Mouse (Mus musculus): ENCODE results near the gene Capn11. TPM values are rescaled to one million over a fixed set of nuclear protein-coding genes. Genes with fewer than 3 reads are reported as not detected.
A peak's percentile ranks its signal among the peaks of the same experiment; 100 is the strongest.

The Capn11 gene
- polyA plus RNA-seq, 1 experiment from 2014 or later: 0.17 TPM

DNA sequence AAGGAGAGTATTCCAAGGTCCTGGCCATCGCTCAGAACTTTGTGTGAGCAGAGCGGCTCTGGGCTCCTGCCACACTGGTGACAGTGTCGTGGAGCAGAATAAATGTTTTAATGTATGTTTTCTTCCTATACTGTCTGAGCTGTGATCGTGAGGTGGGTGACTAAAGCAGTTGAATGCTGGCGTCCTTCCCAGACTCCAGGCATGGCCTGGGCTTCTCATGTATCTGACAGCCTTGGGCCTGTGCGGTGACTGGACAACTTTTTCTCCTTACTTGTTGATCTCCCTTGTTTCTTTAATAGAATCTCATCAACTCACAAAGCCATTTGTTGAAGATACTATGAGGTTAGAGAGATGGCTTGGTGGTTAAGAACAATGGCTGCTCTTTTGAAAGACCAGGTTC is 39.2 kb upstream of the Capn11 start:
- peaks cover 4% of the 10 kb centered on the region; the same call in 1 of the 2 replicates for H3K36me3 ChIP-seq (ENCODE audit: control insufficient read depth, insufficient read depth, low read length)
- H3K9me3 ChIP-seq (ENCODE audit: control insufficient read depth, low read length): no peaks in the 10 kb centered on the region
- peaks cover 47% of the 10 kb centered on the region for H3K4me1 ChIP-seq (ENCODE audit: control insufficient read depth, insufficient read depth, low read length)
- H3K27ac ChIP-seq (ENCODE audit: low read length): peak overlapping the region; percentile 20; the same call in 1 of the 2 replicates
- no peak overlapping the region for H3K4me3 ChIP-seq (ENCODE audit: low read length)
- H3K4me2 ChIP-seq (ENCODE audit: low read depth, low read length): no peak overlapping the region
- 78% methylated on average over 6 of the region's 6 CpGs for WGBS
- H3K9ac ChIP-seq (ENCODE audit: low read depth, low read length): no peak overlapping the region
- no peak for ATAC-seq
- H3K27me3 ChIP-seq (replicated peaks; ENCODE audit: control insufficient read depth, insufficient read depth, low read length): no peaks in the 10 kb centered on the region

DNA sequence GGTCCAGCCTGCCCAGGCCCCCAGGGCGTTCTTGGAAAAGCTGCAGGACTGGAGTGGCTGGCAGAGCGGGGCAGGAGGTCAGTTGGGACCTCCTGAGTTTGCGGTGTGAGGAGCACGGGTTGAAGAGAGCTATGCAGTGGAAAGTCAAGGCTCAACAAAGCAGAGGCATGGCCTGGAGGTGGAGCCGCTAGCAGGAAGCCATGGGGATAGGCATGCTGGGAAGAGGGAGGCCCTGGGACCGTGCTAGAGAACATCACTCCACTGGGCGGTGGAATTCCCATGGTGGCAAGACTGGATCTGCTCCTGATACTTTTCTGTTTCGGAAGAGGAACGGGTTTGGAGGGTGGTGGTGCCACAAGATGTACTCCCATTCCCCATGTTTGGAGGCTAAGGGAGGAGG is 37.9 kb upstream of the Capn11 start:
- WGBS: 94% methylated on average over 9 of the region's 9 CpGs
- Histone ChIP-seq H3K4me3 (ENCODE audit: low read length) (no peak overlapping the region), H3K36me3 (ENCODE audit: control insufficient read depth, insufficient read depth, low read length) (peaks cover 4% of the 10 kb centered on the region; the same call in 1 of the 2 replicates), H3K4me2 (ENCODE audit: low read depth, low read length) (no peak overlapping the region), H3K4me1 (ENCODE audit: control insufficient read depth, insufficient read depth, low read length) (peaks cover 54% of the 10 kb centered on the region), H3K9ac (ENCODE audit: low read depth, low read length) (no peak overlapping the region), H3K27me3 (replicated peaks; ENCODE audit: control insufficient read depth, insufficient read depth, low read length) (no peaks in the 10 kb centered on the region), H3K9me3 (ENCODE audit: control insufficient read depth, low read length) (no peaks in the 10 kb centered on the region), H3K27ac (ENCODE audit: low read length) (no peak overlapping the region)
- ATAC-seq: no peak

DNA sequence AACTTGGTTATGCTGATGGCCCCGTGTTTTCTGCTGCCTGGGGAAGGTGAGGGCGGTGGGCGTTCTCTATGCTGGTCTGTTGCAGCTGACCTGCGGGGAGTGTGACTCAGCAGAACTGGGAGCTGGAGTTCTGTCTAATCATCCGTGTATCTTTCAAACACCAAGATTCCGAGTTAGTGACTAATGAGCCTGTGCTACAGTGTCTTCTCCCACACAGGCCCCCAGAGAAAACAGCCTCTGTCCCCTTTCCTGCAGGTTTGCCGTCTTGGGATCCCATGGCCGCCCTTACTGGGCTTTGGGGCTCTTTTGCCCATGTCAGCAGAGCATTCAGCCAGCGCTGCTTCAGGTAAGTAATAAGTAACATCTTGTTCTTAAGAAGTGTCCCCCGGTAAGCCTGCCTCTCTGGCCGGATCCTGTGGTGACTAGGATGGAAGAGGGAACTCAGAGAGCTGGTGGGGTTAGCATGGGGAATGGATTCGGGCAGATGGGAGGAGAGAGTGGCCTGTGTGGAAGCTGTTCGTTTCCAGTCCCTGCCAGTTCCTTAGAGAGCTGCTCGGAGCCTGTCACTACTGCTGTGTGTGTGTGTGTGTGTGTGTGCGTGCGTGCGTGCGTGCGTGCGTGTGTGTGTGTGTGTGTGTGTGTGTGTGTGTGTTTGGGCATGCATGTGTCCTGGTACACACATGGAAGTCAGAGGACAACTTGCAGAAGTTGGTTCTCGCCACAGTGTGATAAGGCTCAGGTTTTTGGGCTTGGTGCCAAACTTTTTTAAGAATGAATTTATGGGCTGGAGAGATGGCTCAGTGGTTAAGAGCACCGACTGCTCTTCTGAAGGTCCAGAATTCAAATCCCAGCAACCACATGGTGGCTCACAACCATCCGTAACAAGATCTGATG is 36.3 kb upstream of the Capn11 start:
- Histone ChIP-seq H3K27ac (ENCODE audit: low read length) (no peak overlapping the region), H3K27me3 (replicated peaks; ENCODE audit: control insufficient read depth, insufficient read depth, low read length) (no peaks in the 10 kb centered on the region), H3K4me2 (ENCODE audit: low read depth, low read length) (no peak overlapping the region), H3K4me1 (ENCODE audit: control insufficient read depth, insufficient read depth, low read length) (peaks cover 44% of the 10 kb centered on the region), H3K9me3 (ENCODE audit: control insufficient read depth, low read length) (no peaks in the 10 kb centered on the region), H3K36me3 (ENCODE audit: control insufficient read depth, insufficient read depth, low read length) (peaks cover 4% of the 10 kb centered on the region; the same call in 1 of the 2 replicates), H3K9ac (ENCODE audit: low read depth, low read length) (no peak overlapping the region), H3K4me3 (ENCODE audit: low read length) (no peak overlapping the region)
- no peak for ATAC-seq
- WGBS: 68% methylated on average over 23 of the region's 23 CpGs

DNA sequence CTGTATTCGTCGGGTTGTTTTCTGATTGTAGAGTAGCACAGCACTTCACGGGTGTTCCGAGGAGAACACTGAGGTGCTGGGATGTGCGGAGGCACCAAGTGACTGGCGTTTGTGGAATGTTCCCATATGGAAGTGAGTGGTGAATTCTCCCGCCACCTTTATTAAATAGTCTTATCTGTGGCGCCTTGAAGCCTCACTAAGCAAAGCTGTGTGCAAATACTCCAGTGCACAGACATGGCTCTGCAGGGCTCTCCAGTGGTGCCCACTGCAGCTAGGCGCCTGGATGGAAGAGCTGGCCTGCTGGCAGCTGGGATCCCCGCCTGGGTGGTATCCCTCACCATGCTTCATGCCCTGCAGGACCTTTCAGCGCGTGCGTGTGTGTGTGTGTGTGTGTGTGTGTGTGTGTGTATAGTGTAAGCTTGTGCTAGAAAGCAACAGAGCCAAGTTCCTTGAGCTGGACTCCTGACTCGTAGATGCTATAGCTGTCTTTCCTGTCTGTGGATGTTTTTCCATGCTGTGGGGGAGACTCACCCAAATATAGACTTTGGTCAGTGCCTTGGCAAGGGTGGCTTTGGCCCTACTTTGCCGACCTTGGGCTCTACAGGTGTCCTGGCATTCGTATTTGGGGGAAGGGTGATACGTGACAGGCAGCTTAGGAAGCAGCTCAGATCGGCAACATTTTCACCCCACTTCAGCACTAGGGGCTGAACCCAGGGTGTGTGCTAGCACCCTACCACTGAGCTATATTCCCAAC is 34.9 kb upstream of the Capn11 start:
- Histone ChIP-seq H3K36me3 (ENCODE audit: control insufficient read depth, insufficient read depth, low read length) (peaks cover 4% of the 10 kb centered on the region; the same call in 1 of the 2 replicates), H3K9me3 (ENCODE audit: control insufficient read depth, low read length) (no peaks in the 10 kb centered on the region), H3K4me3 (ENCODE audit: low read length) (no peak overlapping the region), H3K9ac (ENCODE audit: low read depth, low read length) (no peak overlapping the region), H3K27ac (ENCODE audit: low read length) (no peak overlapping the region), H3K4me2 (ENCODE audit: low read depth, low read length) (no peak overlapping the region), H3K4me1 (ENCODE audit: control insufficient read depth, insufficient read depth, low read length) (peaks cover 30% of the 10 kb centered on the region), H3K27me3 (replicated peaks; ENCODE audit: control insufficient read depth, insufficient read depth, low read length) (no peaks in the 10 kb centered on the region)
- 0 out of 2 replicates have a peak, but pooled peaks have one; percentile 5 for ATAC-seq
- WGBS: 60% methylated on average over 18 of the region's 18 CpGs

DNA sequence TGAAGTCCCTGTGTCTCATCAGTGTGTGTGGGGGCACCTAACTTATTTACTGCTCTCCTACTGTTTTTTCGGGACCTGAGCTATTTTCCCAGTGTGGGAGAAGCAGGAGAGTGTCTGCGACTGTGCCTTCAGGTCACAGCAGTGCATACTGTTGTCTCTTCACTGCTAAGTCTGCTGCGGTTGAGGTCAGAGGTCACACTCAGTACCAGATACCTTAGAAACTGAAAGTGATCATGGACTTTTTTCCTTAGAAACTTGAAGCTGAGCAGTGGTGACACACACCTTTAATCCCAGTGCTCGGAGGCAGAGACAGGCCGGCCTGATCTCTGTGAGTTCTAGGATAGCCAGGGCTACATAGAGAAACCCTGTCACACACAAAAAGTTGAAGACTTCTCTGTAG is 33.0 kb upstream of the Capn11 start:
- no peaks in the 10 kb centered on the region for H3K27me3 ChIP-seq (replicated peaks; ENCODE audit: control insufficient read depth, insufficient read depth, low read length)
- no peak overlapping the region for H3K4me2 ChIP-seq (ENCODE audit: low read depth, low read length)
- 61% methylated on average over 5 of the region's 5 CpGs for WGBS
- H3K27ac ChIP-seq (ENCODE audit: low read length): no peak overlapping the region
- H3K9ac ChIP-seq (ENCODE audit: low read depth, low read length): no peak overlapping the region
- peaks cover 37% of the 10 kb centered on the region for H3K4me1 ChIP-seq (ENCODE audit: control insufficient read depth, insufficient read depth, low read length)
- H3K4me3 ChIP-seq (ENCODE audit: low read length): no peak overlapping the region
- H3K9me3 ChIP-seq (ENCODE audit: control insufficient read depth, low read length): no peaks in the 10 kb centered on the region
- H3K36me3 ChIP-seq (ENCODE audit: control insufficient read depth, insufficient read depth, low read length): peaks cover 4% of the 10 kb centered on the region; the same call in 1 of the 2 replicates
- no peak for ATAC-seq

DNA sequence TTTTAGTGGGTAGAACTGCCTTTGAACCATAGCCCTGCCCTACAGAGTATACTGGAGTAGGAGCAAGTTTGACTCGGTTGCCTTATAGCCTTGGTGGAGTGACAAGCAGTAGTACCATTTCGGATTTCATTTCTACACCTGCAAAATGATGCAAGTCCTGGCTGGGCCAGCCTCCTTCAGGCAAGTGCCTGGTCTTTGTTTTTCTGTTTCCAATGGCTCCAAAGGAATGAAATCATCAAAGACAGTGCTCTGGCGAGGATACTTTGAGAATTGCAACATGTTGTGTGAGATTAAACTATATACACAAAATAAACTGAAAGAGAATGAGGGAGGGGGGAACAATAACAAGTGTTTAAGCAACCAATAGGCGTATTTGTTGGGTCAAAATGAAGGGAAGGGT is 30.9 kb upstream of the Capn11 start:
- Histone ChIP-seq H3K4me1 (ENCODE audit: control insufficient read depth, insufficient read depth, low read length) (peaks cover 37% of the 10 kb centered on the region), H3K4me3 (ENCODE audit: low read length) (no peak overlapping the region), H3K9ac (ENCODE audit: low read depth, low read length) (no peak overlapping the region), H3K4me2 (ENCODE audit: low read depth, low read length) (no peak overlapping the region), H3K36me3 (ENCODE audit: control insufficient read depth, insufficient read depth, low read length) (no peaks in the 10 kb centered on the region), H3K27ac (ENCODE audit: low read length) (no peak overlapping the region), H3K27me3 (replicated peaks; ENCODE audit: control insufficient read depth, insufficient read depth, low read length) (no peaks in the 10 kb centered on the region), H3K9me3 (ENCODE audit: control insufficient read depth, low read length) (no peaks in the 10 kb centered on the region)
- no peak for ATAC-seq
- WGBS: 95% methylated on average over 4 of the region's 4 CpGs

DNA sequence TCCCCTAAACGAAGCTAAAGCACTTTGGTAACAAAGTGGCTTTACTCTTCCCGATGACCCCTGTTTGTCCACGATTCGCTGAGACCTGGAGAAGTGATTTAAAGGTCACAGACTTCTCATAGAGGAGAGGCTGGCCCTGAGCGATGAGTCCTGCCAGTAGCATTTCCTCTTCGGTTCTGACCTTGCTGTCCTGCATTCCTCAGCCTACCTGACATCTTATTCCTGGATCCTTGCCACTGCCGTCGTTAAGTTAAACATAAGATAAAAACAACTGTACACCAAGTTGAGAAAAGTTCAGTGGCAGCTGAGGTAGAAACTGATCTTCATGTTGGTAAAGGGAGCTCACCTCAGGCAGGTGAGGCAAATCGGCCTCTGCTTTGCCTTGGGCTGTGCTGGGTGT is 30.0 kb upstream of the Capn11 start:
- H3K4me2 ChIP-seq (ENCODE audit: low read depth, low read length): no peak overlapping the region
- 69% methylated on average over 9 of the region's 9 CpGs for WGBS

DNA sequence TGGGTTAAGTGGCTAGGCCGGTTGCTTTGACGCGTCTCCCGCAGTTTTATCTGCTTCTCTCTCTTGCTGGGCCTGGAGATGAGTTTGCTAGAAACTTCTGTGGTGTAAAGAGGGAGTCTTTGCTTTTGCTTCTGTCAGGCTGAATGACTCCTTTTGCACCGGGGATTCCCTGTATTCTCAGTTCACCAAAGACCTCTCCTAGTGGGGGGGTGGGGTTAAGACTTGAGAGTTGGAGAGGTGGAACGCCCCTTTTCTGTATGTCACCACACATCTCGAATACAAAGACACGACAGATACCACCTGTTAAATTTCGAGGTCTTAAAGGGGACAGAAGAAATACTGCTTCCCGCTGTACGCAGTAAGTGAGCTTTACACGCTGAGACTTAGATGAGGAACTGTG is 27.6 kb upstream of the Capn11 start, which contains the start of gene Tmem63b:
Gene Tmem63b (minus strand): TSS at position 190 of the 400 bp plus-strand sequence.
- H3K36me3 ChIP-seq (ENCODE audit: control insufficient read depth, insufficient read depth, low read length): no peaks in the 10 kb centered on the region
- WGBS: 3% methylated on average over 12 of the region's 12 CpGs
- H3K4me3 ChIP-seq (ENCODE audit: low read length): peak within 1 kb of the TSS; percentile 95
- H3K4me1 ChIP-seq (ENCODE audit: control insufficient read depth, insufficient read depth, low read length): peaks cover 25% of the 10 kb centered on the region
- no peaks in the 10 kb centered on the region for H3K9me3 ChIP-seq (ENCODE audit: control insufficient read depth, low read length)
- H3K9ac ChIP-seq (ENCODE audit: low read depth, low read length): peak within 1 kb of the TSS; percentile 94
- ATAC-seq: peak; percentile 22
- peak within 1 kb of the TSS; percentile 91 for H3K4me2 ChIP-seq (ENCODE audit: low read depth, low read length)
- H3K27me3 ChIP-seq (replicated peaks; ENCODE audit: control insufficient read depth, insufficient read depth, low read length): no peaks in the 10 kb centered on the region
- peak within 1 kb of the TSS; percentile 65 for H3K27ac ChIP-seq (ENCODE audit: low read length)

More for the DNA sequence above, 30.0 kb upstream of the Capn11 start:
- Histone ChIP-seq H3K9ac (ENCODE audit: low read depth, low read length) (no peak overlapping the region), H3K4me1 (ENCODE audit: control insufficient read depth, insufficient read depth, low read length) (peaks cover 40% of the 10 kb centered on the region), H3K27me3 (replicated peaks; ENCODE audit: control insufficient read depth, insufficient read depth, low read length) (no peaks in the 10 kb centered on the region), H3K9me3 (ENCODE audit: control insufficient read depth, low read length) (no peaks in the 10 kb centered on the region), H3K4me3 (ENCODE audit: low read length) (no peak overlapping the region), H3K27ac (ENCODE audit: low read length) (no peak overlapping the region), H3K36me3 (ENCODE audit: control insufficient read depth, insufficient read depth, low read length) (no peaks in the 10 kb centered on the region)
- ATAC-seq: no peak

DNA sequence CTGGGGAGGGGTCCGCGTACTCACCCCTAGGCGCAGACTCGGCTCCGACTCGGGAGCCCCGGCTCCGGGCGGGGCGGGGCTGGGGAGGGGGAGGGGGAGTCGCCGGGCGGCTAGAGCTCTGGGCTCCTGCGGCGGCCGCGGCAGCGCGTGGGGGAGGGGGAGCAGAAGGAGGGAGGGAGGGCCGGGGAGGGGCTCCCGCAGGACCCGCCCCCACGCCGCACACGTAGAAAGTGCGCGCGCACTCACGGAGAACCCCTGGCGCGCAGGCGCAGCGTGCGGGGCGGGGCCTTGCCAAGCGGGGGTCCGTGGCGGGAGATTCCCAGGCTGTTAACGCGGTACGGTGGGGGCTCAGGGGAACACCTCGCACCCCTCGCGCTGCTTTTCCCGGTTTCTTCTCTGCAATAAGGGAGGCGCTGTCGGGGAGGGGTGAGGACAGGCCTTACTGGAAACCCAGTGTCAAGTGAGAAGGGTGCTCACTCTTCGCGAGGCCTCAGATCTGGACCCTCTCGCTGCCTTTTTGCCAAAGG is 27.0 kb upstream of the Capn11 start, which contains the start of gene Mrpl14:
Gene Mrpl14 (plus strand): TSS at position 230 of the 527 bp plus-strand sequence.
- peak within 1 kb of the TSS; percentile 91 for H3K4me2 ChIP-seq (ENCODE audit: low read depth, low read length)
- peak within 1 kb of the TSS; percentile 65 for H3K27ac ChIP-seq (ENCODE audit: low read length)
- peak within 1 kb of the TSS; percentile 94 for H3K9ac ChIP-seq (ENCODE audit: low read depth, low read length)
- H3K27me3 ChIP-seq (replicated peaks; ENCODE audit: control insufficient read depth, insufficient read depth, low read length): no peaks in the 10 kb centered on the region
- H3K4me1 ChIP-seq (ENCODE audit: control insufficient read depth, insufficient read depth, low read length): peaks cover 25% of the 10 kb centered on the region
- peak; percentile 87 for ATAC-seq
- WGBS: 1% methylated on average over 36 of the region's 50 CpGs
- peak within 1 kb of the TSS; percentile 95 for H3K4me3 ChIP-seq (ENCODE audit: low read length)
- no peaks in the 10 kb centered on the region for H3K36me3 ChIP-seq (ENCODE audit: control insufficient read depth, insufficient read depth, low read length)
- no peaks in the 10 kb centered on the region for H3K9me3 ChIP-seq (ENCODE audit: control insufficient read depth, low read length)

Measured in intestine, embryonic 16.5 days (tissue).